Mouse (Mus musculus) embryonic facial prominence, embryonic 15.5 days (tissue): ENCODE measurements around the gene Atg5. TPM values are rescaled to one million over a fixed set of nuclear protein-coding genes. Genes with fewer than 3 reads are reported as not detected.

Source experiments
- ATAC-seq: fragments of 200-750 bp; cut with Nextera tagmentation; 2 replicates; pipeline ENCODE4 v1.8.0; 2017; ENCODE audit warnings: low read depth, moderate TSS enrichment; ENCODE audit not compliant: insufficient number of reproducible peaks, low FRiP score, low TSS enrichment
- H3K27ac ChIP-seq: fragments of 300-500 bp; sonication (generic); replicated peaks from 2 replicates; pipeline ENCODE4 v1.5.1; 2015; ENCODE audit warnings: mild to moderate bottlenecking, inconsistent platforms
- H3K27me3 ChIP-seq: fragments of 300-500 bp; sonication (generic); 2 replicates; pipeline ENCODE4 v1.6.1; 2015; ENCODE audit warnings: inconsistent platforms
- H3K36me3 ChIP-seq: fragments of 300-500 bp; sonication (generic); 2 replicates; pipeline ENCODE4 v1.6.1; 2015; ENCODE audit warnings: mild to moderate bottlenecking, inconsistent platforms
- H3K4me1 ChIP-seq: fragments of 300-500 bp; sonication (generic); 2 replicates; pipeline ENCODE4 v1.6.1; 2015; ENCODE audit warnings: inconsistent platforms
- H3K4me2 ChIP-seq: fragments of 300-500 bp; sonication (generic); replicated peaks from 2 replicates; pipeline ENCODE4 v1.6.1; 2015; ENCODE audit warnings: mild to moderate bottlenecking, inconsistent platforms
- H3K4me3 ChIP-seq: fragments of 300-500 bp; sonication (generic); replicated peaks from 2 replicates; pipeline ENCODE4 v1.5.1; 2015; ENCODE audit warnings: mild to moderate bottlenecking, inconsistent platforms
- H3K9ac ChIP-seq: fragments of 300-500 bp; sonication (generic); 2 replicates; pipeline ENCODE4 v1.6.1; 2015; ENCODE audit warnings: inconsistent platforms
- H3K9me3 ChIP-seq: fragments of 300-500 bp; sonication (generic); replicated peaks from 2 replicates; pipeline ENCODE4 v1.6.1; 2016; ENCODE audit warnings: inconsistent platforms
- WGBS: fragments of 180-500 bp; shearing (Covaris S2); methylation state at CpG from one replicate; pipeline ENCODE4 v1.1.7; 2015; 5-methylcytosine and 5-hydroxymethylcytosine counted together
- polyA plus RNA-seq: library from polyadenylated mRNA; unstranded; fragments of >200 nt; fragmentation: Nextera tagmentation; extraction: Ambion mirVana; gene quantifications from 2 replicates; pipeline ENCODE4 v1.2.1, GENCODE M21; 2015

Gene Atg5
- polyA plus RNA-seq, 1 experiment from 2014 or later: 48.6 TPM

DNA sequence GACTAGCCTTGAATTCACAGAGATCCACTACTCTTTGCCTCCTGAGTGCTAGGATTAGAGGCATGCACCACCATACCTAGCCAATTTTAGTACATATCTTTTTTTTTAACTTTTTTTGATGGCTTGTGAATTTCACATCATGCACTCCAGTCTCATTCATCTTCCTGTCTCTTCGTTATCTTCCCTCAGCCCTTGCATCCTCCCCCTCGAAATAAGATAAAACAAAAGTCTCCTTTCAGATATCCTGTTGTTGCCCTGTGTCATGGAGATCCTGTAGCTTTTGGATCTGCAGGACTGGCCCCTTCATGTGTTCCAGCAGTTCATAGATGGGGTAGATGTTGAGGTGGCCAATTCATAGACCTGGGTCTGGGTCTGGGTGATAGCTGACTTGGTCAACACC is 106.5 kb downstream of the Atg5 start:
- Histone ChIP-seq H3K36me3 (no peaks in the 10 kb centered on the region), H3K4me3 (no peak overlapping the region), H3K9ac (no peak overlapping the region), H3K27me3 (no peaks in the 10 kb centered on the region), H3K4me2 (no peak overlapping the region), H3K9me3 (no peaks in the 10 kb centered on the region), H3K4me1 (no peaks in the 10 kb centered on the region), H3K27ac (no peak overlapping the region)
- no peak for ATAC-seq
- WGBS: 85% methylated on average over 2 of the region's 2 CpGs

DNA sequence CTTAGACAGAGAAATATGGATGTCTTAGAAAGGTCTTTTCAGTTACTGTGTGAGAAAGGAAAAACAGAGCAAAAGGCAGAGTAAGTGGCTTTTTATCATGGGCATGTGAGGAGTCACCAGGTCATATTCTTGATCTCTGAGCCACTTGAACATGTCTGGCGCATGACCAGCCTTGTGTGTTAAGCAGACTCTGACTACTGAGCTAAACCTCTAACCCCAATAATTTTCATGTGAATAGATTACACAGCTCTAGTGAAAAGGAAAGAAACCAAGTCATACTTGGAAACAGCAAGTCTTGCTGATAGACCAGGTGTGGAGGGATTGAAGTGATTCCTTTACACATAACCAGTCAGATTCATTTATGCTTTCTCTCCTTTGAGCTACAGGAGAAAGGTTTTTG is 107.3 kb downstream of the Atg5 start:
- H3K27me3 ChIP-seq: no peaks in the 10 kb centered on the region
- no peak overlapping the region for H3K27ac ChIP-seq
- H3K4me1 ChIP-seq: peaks cover 6% of the 10 kb centered on the region
- no peaks in the 10 kb centered on the region for H3K9me3 ChIP-seq
- no peak overlapping the region for H3K4me3 ChIP-seq
- WGBS: 97% methylated on average over 1 of the region's 1 CpGs
- H3K4me2 ChIP-seq: no peak overlapping the region
- no peak for ATAC-seq
- no peaks in the 10 kb centered on the region for H3K36me3 ChIP-seq
- H3K9ac ChIP-seq: no peak overlapping the region

DNA sequence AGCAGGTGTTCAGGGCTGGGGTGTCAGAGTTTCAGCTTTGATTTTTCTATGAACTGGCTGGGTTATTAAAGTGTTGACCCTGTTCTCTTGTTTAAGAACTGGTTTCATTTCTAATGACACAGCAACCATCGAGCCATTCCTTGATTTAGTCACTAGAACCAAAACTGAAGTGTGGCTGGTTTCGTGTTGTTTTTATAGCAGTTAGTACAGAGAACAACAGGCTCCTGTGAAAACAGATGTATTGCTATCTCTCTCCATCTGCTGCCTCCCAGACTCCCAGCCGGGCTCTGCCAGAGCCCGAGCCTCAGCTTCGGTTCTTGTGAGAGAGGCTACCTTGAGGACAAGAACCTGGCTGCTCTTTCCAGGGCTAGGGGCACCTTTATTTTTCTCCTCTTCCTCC is 109.7 kb downstream of the Atg5 start:
- no peak for ATAC-seq
- Histone ChIP-seq H3K4me3 (no peak overlapping the region), H3K36me3 (no peaks in the 10 kb centered on the region), H3K4me2 (no peak overlapping the region), H3K4me1 (peaks cover 21% of the 10 kb centered on the region), H3K27me3 (no peaks in the 10 kb centered on the region), H3K9ac (no peak overlapping the region), H3K9me3 (no peaks in the 10 kb centered on the region), H3K27ac (no peak overlapping the region)
- WGBS: 67% methylated on average over 5 of the region's 5 CpGs

DNA sequence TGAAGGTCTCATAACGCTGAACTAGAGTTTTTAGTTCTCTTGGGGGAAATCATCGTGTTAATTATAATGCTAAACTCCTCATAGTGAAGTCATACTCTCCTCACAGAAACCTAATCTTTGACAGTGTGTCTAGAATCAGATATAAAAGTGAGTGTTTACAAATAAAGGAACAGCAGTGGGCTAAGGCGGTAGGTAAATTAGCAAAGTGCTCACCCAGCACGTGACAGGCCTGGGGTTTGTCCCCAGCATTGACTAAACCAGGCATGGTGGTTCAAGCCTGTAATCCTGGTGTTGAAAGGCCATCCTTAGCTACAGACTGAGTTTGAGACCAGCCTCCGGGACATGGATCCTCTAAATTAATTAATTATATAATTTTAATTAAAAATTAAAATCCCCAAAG is 110.2 kb downstream of the Atg5 start:
- Histone ChIP-seq H3K9me3 (no peaks in the 10 kb centered on the region), H3K27me3 (no peaks in the 10 kb centered on the region), H3K27ac (no peak overlapping the region), H3K4me2 (no peak overlapping the region), H3K4me1 (peaks cover 23% of the 10 kb centered on the region), H3K4me3 (no peak overlapping the region), H3K36me3 (no peaks in the 10 kb centered on the region), H3K9ac (no peak overlapping the region)
- no peak for ATAC-seq
- 85% methylated on average over 5 of the region's 5 CpGs for WGBS

DNA sequence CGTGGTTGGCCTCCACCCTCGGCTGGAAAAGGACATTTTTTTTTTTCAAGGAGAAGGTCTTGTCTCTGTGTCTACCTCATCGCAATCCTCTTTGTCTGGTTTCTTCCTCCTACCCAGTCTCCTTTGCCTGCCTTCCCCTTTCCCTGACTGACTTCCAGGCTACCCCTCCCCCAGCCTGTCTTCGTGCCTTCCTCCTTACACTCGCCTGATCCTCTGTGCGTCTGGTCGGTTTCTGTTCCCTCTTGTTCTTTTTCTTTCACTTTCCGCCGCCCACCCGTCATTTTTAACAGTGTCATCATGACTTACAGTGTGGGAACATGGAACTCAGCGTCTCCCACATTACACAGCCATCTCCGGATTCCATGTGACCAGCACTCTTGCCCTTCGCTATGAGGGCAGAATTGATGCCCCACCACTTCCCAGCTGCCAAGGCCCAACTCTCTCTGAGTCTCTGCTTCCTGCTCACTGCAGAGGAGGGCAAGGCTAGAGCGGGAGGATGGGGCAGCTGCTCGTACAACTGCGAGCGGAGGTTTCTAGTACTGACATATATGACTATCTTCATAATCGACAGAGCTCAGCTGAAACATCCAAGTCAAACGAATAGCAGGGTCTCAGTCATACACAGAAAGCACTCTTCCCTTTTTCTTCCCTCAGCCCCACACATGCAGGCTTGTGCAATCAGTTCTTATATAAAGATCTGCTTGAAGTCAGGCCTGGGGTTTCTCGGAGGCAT is 112.5 kb downstream of the Atg5 start:
- ATAC-seq: no peak
- Histone ChIP-seq H3K36me3 (no peaks in the 10 kb centered on the region), H3K9ac (no peak overlapping the region), H3K4me3 (no peak overlapping the region), H3K9me3 (no peaks in the 10 kb centered on the region), H3K4me2 (peak overlapping the region; percentile 33), H3K27me3 (no peaks in the 10 kb centered on the region), H3K4me1 (peaks cover 40% of the 10 kb centered on the region), H3K27ac (peak overlapping the region; percentile 67)
- 34% methylated on average over 20 of the region's 20 CpGs for WGBS

DNA sequence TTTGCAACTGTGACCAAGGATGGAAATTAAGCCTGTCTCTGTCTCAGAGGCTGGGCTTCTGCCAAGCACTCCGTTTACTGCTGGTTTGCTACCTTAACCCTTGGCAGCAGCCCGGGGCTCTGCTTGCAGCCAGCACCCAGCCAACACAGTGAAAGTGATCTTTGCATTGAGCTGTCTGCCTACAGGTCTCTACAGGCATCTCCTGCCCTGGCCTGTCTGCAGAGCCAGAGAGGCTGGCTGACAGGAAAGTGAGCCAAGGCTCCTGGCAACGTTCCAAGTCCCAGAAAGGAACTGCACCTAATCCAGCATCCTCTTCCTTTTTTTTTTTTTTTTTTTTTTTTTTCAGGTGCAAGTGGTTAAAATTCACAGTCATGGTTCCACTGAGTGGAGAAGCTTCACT is 113.2 kb downstream of the Atg5 start:
- peaks cover 40% of the 10 kb centered on the region for H3K4me1 ChIP-seq
- H3K36me3 ChIP-seq: no peaks in the 10 kb centered on the region
- H3K4me2 ChIP-seq: no peak overlapping the region
- no peak overlapping the region for H3K9ac ChIP-seq
- WGBS: 8% methylated on average over 3 of the region's 3 CpGs
- no peak overlapping the region for H3K4me3 ChIP-seq
- ATAC-seq: peak; percentile 82
- peak overlapping the region; percentile 67 for H3K27ac ChIP-seq
- no peaks in the 10 kb centered on the region for H3K27me3 ChIP-seq
- H3K9me3 ChIP-seq: no peaks in the 10 kb centered on the region

DNA sequence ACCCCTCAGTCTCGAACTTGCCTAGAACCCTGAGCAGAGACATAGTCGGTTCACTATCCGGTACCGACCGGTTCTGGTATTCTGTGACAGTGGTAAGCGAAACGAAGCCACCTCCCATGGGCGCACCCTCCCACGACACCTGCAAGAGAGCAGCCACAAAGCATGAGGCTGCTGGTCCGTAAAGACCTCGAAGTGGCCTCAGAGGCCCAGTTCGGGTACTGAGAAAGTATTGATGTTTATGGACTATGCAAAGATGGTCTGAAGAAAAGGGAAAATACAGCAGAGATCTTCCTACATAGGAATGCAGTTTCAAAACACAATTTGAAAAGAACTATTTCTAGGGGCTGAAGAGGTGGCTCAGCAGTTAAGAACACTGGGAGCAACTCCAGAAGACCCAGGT is 113.8 kb downstream of the Atg5 start:
- 83% methylated on average over 12 of the region's 12 CpGs for WGBS
- no peak overlapping the region for H3K4me2 ChIP-seq
- no peak overlapping the region for H3K4me3 ChIP-seq
- peaks cover 40% of the 10 kb centered on the region for H3K4me1 ChIP-seq
- H3K36me3 ChIP-seq: no peaks in the 10 kb centered on the region
- no peaks in the 10 kb centered on the region for H3K9me3 ChIP-seq
- ATAC-seq: no peak
- peak overlapping the region; percentile 58; the same call in 1 of the 2 replicates for H3K27ac ChIP-seq
- H3K9ac ChIP-seq: no peak overlapping the region
- H3K27me3 ChIP-seq: no peaks in the 10 kb centered on the region

DNA sequence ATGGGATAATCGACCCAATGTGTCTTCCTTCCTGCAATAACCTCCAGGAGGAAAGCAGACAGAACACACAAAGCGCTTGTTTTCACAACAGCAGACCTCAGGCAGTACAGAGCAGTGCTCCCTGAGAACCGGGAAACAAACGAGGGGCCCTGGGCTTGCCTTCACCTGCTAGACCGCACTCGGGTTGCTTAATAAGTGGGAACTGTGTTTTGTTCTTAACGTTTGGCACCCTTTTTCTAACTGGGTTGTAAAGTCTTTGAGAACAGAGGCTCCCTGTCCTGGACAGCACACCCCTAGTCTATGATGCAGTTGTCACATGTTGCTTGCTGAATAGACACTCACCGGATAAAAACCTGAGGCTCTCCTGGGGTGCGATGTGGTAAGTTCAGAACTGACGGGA is 115.1 kb downstream of the Atg5 start:
- no peak for ATAC-seq
- Histone ChIP-seq H3K27me3 (no peaks in the 10 kb centered on the region), H3K36me3 (no peaks in the 10 kb centered on the region), H3K27ac (peak overlapping the region; percentile 39; the same call in 1 of the 2 replicates), H3K9me3 (no peaks in the 10 kb centered on the region), H3K4me1 (peaks cover 40% of the 10 kb centered on the region), H3K9ac (no peak overlapping the region), H3K4me3 (no peak overlapping the region), H3K4me2 (no peak overlapping the region)
- 47% methylated on average over 10 of the region's 10 CpGs for WGBS

DNA sequence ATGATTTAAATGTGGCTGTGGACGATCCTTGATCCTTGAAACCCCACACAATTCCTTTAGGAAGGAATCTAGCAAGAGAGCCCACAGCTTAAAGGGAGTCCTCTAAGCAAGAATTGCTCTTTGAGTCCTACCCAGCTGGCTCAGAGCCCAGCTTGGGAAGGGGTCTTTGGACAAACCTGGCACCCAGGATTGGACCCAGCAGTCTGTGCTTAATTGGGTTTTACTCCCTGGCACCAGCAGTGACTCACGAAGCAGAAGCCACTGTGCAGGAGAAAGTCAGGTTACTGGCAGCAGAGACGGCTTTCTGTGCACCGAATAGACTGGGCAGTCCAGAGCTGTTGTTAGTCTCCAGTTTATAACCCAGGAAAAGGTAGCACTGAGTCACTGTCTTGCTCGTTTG is 117.1 kb downstream of the Atg5 start:
- no peaks in the 10 kb centered on the region for H3K9me3 ChIP-seq
- no peak overlapping the region for H3K9ac ChIP-seq
- peaks cover 43% of the 10 kb centered on the region for H3K4me1 ChIP-seq
- no peak overlapping the region for H3K27ac ChIP-seq
- H3K36me3 ChIP-seq: no peaks in the 10 kb centered on the region
- 72% methylated on average over 5 of the region's 5 CpGs for WGBS
- H3K4me2 ChIP-seq: no peak overlapping the region
- no peak for ATAC-seq
- no peaks in the 10 kb centered on the region for H3K27me3 ChIP-seq
- no peak overlapping the region for H3K4me3 ChIP-seq

DNA sequence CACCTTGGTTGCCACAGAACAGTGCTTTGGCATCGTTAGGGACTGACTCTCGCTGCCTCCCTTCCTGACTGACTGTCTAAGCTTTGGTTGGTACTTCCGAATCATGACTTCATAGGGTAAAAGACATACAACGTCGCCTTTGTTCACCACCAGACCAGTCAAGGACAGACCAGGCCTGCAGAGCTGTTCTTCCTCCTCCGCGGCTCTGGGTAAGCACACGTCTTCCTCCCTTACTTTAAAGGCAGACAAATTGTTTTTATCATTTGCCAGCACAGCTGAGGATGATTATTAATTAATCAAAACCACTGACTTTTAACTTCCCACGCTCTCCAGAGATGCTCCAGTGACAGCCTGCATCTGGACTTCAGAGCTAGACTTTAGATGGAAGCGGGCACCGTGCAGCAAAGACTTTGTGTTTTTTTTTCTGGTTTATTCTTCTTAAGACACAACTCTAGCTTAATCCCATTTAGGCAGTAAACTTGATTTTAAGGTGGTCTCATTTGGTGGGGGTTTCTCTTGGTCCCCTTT is 120.6 kb downstream of the Atg5 start:
- H3K36me3 ChIP-seq: no peaks in the 10 kb centered on the region
- H3K9me3 ChIP-seq: no peaks in the 10 kb centered on the region
- H3K27ac ChIP-seq: no peak overlapping the region
- H3K4me3 ChIP-seq: no peak overlapping the region
- H3K4me1 ChIP-seq: peaks cover 22% of the 10 kb centered on the region
- WGBS: 49% methylated on average over 11 of the region's 11 CpGs
- no peaks in the 10 kb centered on the region for H3K27me3 ChIP-seq
- H3K9ac ChIP-seq: no peak overlapping the region
- no peak overlapping the region for H3K4me2 ChIP-seq
- ATAC-seq: no peak

DNA sequence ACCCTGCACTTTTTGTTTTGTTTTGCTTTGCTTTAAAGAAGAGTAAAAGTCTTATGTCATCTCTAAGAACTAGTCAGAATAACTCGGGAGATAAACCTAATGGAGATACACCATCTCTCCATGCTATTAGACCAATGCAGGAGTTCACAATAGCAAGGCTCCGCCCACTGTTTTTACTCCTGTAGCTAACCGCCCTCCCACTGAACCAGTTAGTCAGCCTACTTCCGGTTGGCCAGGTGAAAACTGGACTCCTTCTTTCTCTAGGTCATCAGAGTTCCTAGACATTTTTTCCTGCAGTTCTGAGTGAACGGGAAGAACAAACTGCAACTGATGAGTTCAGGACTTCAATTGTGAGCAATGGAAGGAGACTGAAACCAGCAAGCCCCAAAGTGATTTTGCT is 122.1 kb downstream of the Atg5 start:
- Histone ChIP-seq H3K9me3 (no peaks in the 10 kb centered on the region), H3K4me1 (0 out of 2 replicates have a peak, but pooled peaks cover 10% of the 10 kb centered on the region), H3K36me3 (no peaks in the 10 kb centered on the region), H3K4me2 (no peak overlapping the region), H3K9ac (no peak overlapping the region), H3K4me3 (no peak overlapping the region), H3K27ac (no peak overlapping the region), H3K27me3 (no peaks in the 10 kb centered on the region)
- 78% methylated on average over 5 of the region's 5 CpGs for WGBS
- ATAC-seq: no peak
